Mouse (Mus musculus): Measurements from ENCODE around the gene Ppp1r18. TPM values are rescaled to one million over a fixed set of nuclear protein-coding genes. Genes with fewer than 3 reads are reported as not detected.
A peak's percentile ranks its signal among the peaks of the same experiment; 100 is the strongest.

Ppp1r18 gene
- polyA plus RNA-seq, 1 experiment from 2014 or later, result 15.6 TPM

DNA sequence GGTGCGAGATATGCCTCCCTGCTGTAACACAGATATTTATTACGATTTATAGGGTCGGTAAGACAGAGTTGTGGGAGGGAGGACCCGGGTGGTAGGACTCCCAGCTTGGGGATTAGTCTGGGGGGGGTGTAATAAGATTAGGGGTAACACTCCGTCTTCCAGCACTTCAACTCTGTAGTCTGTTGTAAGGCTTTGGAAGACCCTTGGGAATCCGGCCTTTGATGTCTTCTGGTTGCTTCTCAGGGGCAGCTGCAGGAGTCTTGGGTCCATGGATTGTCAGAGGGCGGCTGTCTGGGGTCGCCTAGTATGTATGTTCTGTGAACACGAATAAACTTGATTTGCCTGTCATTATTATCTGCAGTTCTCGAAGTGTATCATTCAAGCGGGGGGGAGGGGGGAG, 42.8 kb upstream of the Ppp1r18 start:
- no peak for TF ChIP-seq CTCF (IDR thresholded peaks at IDR 0.05; ENCODE audit: low read depth)
- H3K36me3 ChIP-seq (ENCODE audit: control insufficient read depth, insufficient read depth), result peaks cover 22% of the 10 kb centered on the region
- no peaks in the 10 kb centered on the region for H3K4me1 ChIP-seq (replicated peaks; ENCODE audit: control insufficient read depth, insufficient read depth, low read length)
- no peaks in the 10 kb centered on the region for H3K9me3 ChIP-seq (ENCODE audit: control insufficient read depth)
- H3K4me2 ChIP-seq (replicated peaks; ENCODE audit: low read depth), result peak overlapping the region; percentile 93
- whole genome bisulfite sequencing, result 5% methylated on average over 11 of the region's 11 CpGs
- peak overlapping the region; percentile 91 for H3K27ac ChIP-seq (ENCODE audit: low read depth, low read length)
- ATAC-seq, result 0 out of 2 replicates have a peak, but pooled peaks have one; percentile 0
- H3K9ac ChIP-seq (ENCODE audit: low read depth, low read length), result peak overlapping the region; percentile 77
- no peaks in the 10 kb centered on the region for H3K27me3 ChIP-seq (replicated peaks; ENCODE audit: control insufficient read depth, insufficient read depth, low read length)
- peak overlapping the region; percentile 69 for H3K4me3 ChIP-seq (ENCODE audit: low read depth, low read length)

- TF ChIP-seq CTCF (IDR thresholded peaks at IDR 0.05; ENCODE audit: low read depth), result peak; percentile 15; the same call in 1 of the 2 replicates
- H3K9me3 ChIP-seq (ENCODE audit: control insufficient read depth), result no peaks in the 10 kb centered on the region
- under 1% methylated on average over 45 of the region's 47 CpGs for WGBS
- peak within 1 kb of the TSS; percentile 93 for H3K4me2 ChIP-seq (replicated peaks; ENCODE audit: low read depth)
- ATAC-seq, result peak; percentile 83
- peaks cover 25% of the 10 kb centered on the region for H3K36me3 ChIP-seq (ENCODE audit: control insufficient read depth, insufficient read depth)
- peak within 1 kb of the TSS; percentile 77 for H3K9ac ChIP-seq (ENCODE audit: low read depth, low read length)
- H3K4me3 ChIP-seq (ENCODE audit: low read depth, low read length), result peak within 1 kb of the TSS; percentile 69
- H3K4me1 ChIP-seq (replicated peaks; ENCODE audit: control insufficient read depth, insufficient read depth, low read length), result no peaks in the 10 kb centered on the region
- H3K27me3 ChIP-seq (replicated peaks; ENCODE audit: control insufficient read depth, insufficient read depth, low read length), result no peaks in the 10 kb centered on the region
- H3K27ac ChIP-seq (ENCODE audit: low read depth, low read length), result peak within 1 kb of the TSS; percentile 91
Measured at GRCm38 (mm10) chr17:35822964-35823937, 42.1 kb upstream of the Ppp1r18 start, which contains the start of gene Flot1. TSS of gene Flot1 (plus strand) at chr17:35823230.

- Histone ChIP-seq H3K27ac (ENCODE audit: low read depth, low read length) (no peak overlapping the region), H3K36me3 (ENCODE audit: control insufficient read depth, insufficient read depth) (peaks cover 25% of the 10 kb centered on the region), H3K4me2 (replicated peaks; ENCODE audit: low read depth) (peak overlapping the region; percentile 93), H3K4me1 (replicated peaks; ENCODE audit: control insufficient read depth, insufficient read depth, low read length) (no peaks in the 10 kb centered on the region), H3K4me3 (ENCODE audit: low read depth, low read length) (peak overlapping the region; percentile 69; the same call in 1 of the 2 replicates), H3K9me3 (ENCODE audit: control insufficient read depth) (no peaks in the 10 kb centered on the region), H3K9ac (ENCODE audit: low read depth, low read length) (no peak overlapping the region), H3K27me3 (replicated peaks; ENCODE audit: control insufficient read depth, insufficient read depth, low read length) (no peaks in the 10 kb centered on the region)
- TF ChIP-seq CTCF (IDR thresholded peaks at IDR 0.05; ENCODE audit: low read depth), result peak; percentile 69
- 67% methylated on average over 7 of the region's 7 CpGs for WGBS
- no peak for ATAC-seq
Measured at GRCm38 (mm10) chr17:35824402-35824801, 41.0 kb upstream of the Ppp1r18 start.

DNA sequence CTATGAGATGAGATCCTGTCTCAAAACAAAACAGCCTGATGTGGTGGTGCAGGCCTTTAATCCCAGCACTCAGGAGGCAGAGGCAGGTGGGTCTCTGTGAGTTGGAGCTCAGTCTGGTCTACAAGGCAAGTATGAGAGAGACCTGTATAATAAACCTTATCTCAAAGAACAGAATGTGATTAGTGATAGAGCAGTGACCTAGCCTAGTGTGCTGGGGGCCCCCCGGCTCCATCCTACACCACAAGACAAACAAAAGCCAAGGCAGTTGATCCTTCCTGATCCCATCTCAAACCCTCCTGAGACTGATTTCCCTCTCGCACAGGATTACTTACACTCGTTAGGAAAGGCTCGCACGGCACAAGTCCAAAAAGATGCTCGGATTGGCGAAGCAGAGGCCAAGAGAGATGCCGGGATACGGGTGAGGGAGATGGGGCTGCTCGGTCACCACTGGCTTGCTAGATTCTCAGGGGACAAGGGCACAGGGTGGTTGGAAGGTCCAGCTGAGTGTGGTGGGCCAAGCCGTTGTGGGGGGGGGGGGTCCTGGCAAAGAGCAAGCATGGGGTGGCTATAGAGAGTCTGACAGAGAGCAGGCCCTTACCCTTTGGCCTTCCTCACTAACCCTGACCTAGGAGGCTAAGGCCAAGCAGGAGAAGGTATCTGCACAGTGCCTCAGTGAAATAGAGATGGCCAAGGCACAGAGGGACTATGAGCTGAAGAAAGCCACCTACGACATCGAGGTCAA, 40.1 kb upstream of the Ppp1r18 start:
- WGBS, result 81% methylated on average over 13 of the region's 13 CpGs

DNA sequence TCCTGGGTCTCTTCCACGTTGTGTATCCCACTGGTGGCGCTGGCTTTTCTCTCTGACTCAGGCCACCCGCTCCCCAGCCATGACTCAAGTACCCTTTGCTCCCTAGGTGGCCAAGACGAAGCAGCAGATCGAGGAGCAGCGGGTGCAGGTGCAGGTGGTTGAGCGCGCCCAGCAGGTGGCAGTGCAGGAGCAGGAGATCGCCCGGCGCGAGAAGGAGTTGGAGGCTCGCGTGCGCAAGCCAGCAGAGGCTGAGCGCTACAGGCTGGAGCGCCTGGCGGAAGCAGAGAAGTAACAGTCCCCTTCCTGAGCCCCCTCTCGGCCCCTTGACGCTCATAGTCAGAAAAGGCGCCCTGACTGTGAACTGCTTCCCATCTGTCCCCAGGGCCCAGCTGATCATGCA, 35.7 kb upstream of the Ppp1r18 start:
- no peaks in the 10 kb centered on the region for H3K9me3 ChIP-seq (ENCODE audit: control insufficient read depth)
- H3K4me3 ChIP-seq (ENCODE audit: low read depth, low read length), result no peak overlapping the region
- peak overlapping the region; percentile 22 for H3K4me2 ChIP-seq (replicated peaks; ENCODE audit: low read depth)
- H3K36me3 ChIP-seq (ENCODE audit: control insufficient read depth, insufficient read depth), result peaks cover 64% of the 10 kb centered on the region
- peak; percentile 99 for TF ChIP-seq CTCF (IDR thresholded peaks at IDR 0.05; ENCODE audit: low read depth)
- ATAC-seq, result peak; percentile 74
- no peak overlapping the region for H3K27ac ChIP-seq (ENCODE audit: low read depth, low read length)
- no peak overlapping the region for H3K9ac ChIP-seq (ENCODE audit: low read depth, low read length)
- H3K4me1 ChIP-seq (replicated peaks; ENCODE audit: control insufficient read depth, insufficient read depth, low read length), result no peaks in the 10 kb centered on the region
- 1% methylated on average over 21 of the region's 21 CpGs for WGBS
- H3K27me3 ChIP-seq (replicated peaks; ENCODE audit: control insufficient read depth, insufficient read depth, low read length), result no peaks in the 10 kb centered on the region

More for the DNA sequence above, 40.1 kb upstream of the Ppp1r18 start:
- no peak for ATAC-seq
- H3K4me1 ChIP-seq (replicated peaks; ENCODE audit: control insufficient read depth, insufficient read depth, low read length), result no peaks in the 10 kb centered on the region
- no peak for TF ChIP-seq CTCF (IDR thresholded peaks at IDR 0.05; ENCODE audit: low read depth)
- no peak overlapping the region for H3K4me3 ChIP-seq (ENCODE audit: low read depth, low read length)
- H3K9me3 ChIP-seq (ENCODE audit: control insufficient read depth), result no peaks in the 10 kb centered on the region
- no peak overlapping the region for H3K9ac ChIP-seq (ENCODE audit: low read depth, low read length)
- no peak overlapping the region for H3K27ac ChIP-seq (ENCODE audit: low read depth, low read length)
- H3K27me3 ChIP-seq (replicated peaks; ENCODE audit: control insufficient read depth, insufficient read depth, low read length), result no peaks in the 10 kb centered on the region
- H3K4me2 ChIP-seq (replicated peaks; ENCODE audit: low read depth), result no peak overlapping the region
- H3K36me3 ChIP-seq (ENCODE audit: control insufficient read depth, insufficient read depth), result peaks cover 29% of the 10 kb centered on the region
